ENCODE assay signal across 8 mouse cellular contexts in genomic region chr10:80100982-80101381, GRCm38 (mm10). TPM values are rescaled to one million over a fixed set of nuclear protein-coding genes. Genes with fewer than 3 reads are reported as not detected.
A peak's percentile ranks its signal among the peaks of the same experiment; 100 is the strongest.
DNase-seq lines count a peak whose midpoint lies in the region; ATAC-seq and TF ChIP-seq lines count a peak whose summit lies in the region.

No protein-coding gene starts in this region.

- 72% methylated on average over 11 of the region's 11 CpGs for WGBS in midbrain, embryonic 10.5 days
- WGBS in midbrain, embryonic 11.5 days = 69% methylated on average over 11 of the region's 11 CpGs
- WGBS in kidney, embryonic 14.5 days = 30% methylated on average over 11 of the region's 11 CpGs

- no peak overlapping the region for H3K9ac ChIP-seq in midbrain, embryonic 11.5 days (ENCODE audit: low read length)
- no peak overlapping the region for H3K9ac ChIP-seq in kidney, embryonic 14.5 days (ENCODE audit: low read depth, low read length)

- H3K4me2 ChIP-seq in midbrain, embryonic 11.5 days = no peak overlapping the region
- H3K4me2 ChIP-seq in kidney, embryonic 14.5 days (replicated peaks; ENCODE audit: low read depth, low read length) = peak overlapping the region; percentile 92

- ATAC-seq in midbrain, embryonic 11.5 days (ENCODE audit: low FRiP score) = no peak
- ATAC-seq in kidney, embryonic 14.5 days (ENCODE audit: low FRiP score, low TSS enrichment) = peak; percentile 14; the same call in 1 of the 2 replicates
- no peak for ATAC-seq in monocyte, adult 5-6 weeks (replicated peaks; ENCODE audit: insufficient number of reproducible peaks, low FRiP score, low TSS enrichment, poor library complexity, severe bottlenecking)

- TF ChIP-seq POLR2A in embryonic fibroblast, embryonic 13.5 days (IDR thresholded peaks at IDR 0.05; ENCODE audit: low read depth, low read length) = no peak; the same call in 1 of the 2 replicates

- peaks cover 57% of the 10 kb centered on the region for H3K4me1 ChIP-seq in midbrain, embryonic 10.5 days
- H3K4me1 ChIP-seq in midbrain, embryonic 11.5 days (ENCODE audit: control insufficient read depth, insufficient read depth, low read length) = peaks cover 11% of the 10 kb centered on the region; the same call in 1 of the 2 replicates
- peaks cover 17% of the 10 kb centered on the region for H3K4me1 ChIP-seq in embryonic fibroblast, embryonic 13.5 days (ENCODE audit: control insufficient read depth, insufficient read depth, low read length)
- peaks cover 31% of the 10 kb centered on the region for H3K4me1 ChIP-seq in kidney, embryonic 14.5 days (ENCODE audit: control insufficient read depth, insufficient read depth, low read length)

- no peak overlapping the region for H3K27ac ChIP-seq in midbrain, embryonic 10.5 days (replicated peaks)
- H3K27ac ChIP-seq in midbrain, embryonic 11.5 days (ENCODE audit: low read depth, low read length) = no peak overlapping the region
- H3K27ac ChIP-seq in embryonic fibroblast, embryonic 13.5 days (ENCODE audit: insufficient read depth, low read length) = peak overlapping the region; percentile 57
- H3K27ac ChIP-seq in kidney, embryonic 14.5 days (ENCODE audit: low read depth, low read length) = no peak overlapping the region

- no peak for TF ChIP-seq CTCF in embryonic fibroblast, embryonic 13.5 days (IDR thresholded peaks at IDR 0.05; ENCODE audit: borderline replicate concordance, insufficient read depth, low read length)

- no peaks in the 10 kb centered on the region for H3K9me3 ChIP-seq in midbrain, embryonic 10.5 days (replicated peaks)
- H3K9me3 ChIP-seq in midbrain, embryonic 11.5 days (ENCODE audit: control insufficient read depth, low read length) = no peaks in the 10 kb centered on the region
- no peaks in the 10 kb centered on the region for H3K9me3 ChIP-seq in kidney, embryonic 14.5 days (ENCODE audit: control insufficient read depth, low read length)

- H3K4me3 ChIP-seq in midbrain, embryonic 10.5 days = peak overlapping the region; percentile 97
- no peak overlapping the region for H3K4me3 ChIP-seq in midbrain, embryonic 11.5 days (ENCODE audit: low read depth, low read length)
- peak overlapping the region; percentile 83 for H3K4me3 ChIP-seq in embryonic fibroblast, embryonic 13.5 days (ENCODE audit: insufficient read depth, low read length)
- peak overlapping the region; percentile 95; the same call in 1 of the 2 replicates for H3K4me3 ChIP-seq in kidney, embryonic 14.5 days (ENCODE audit: low read length)

- no peaks in the 10 kb centered on the region for H3K27me3 ChIP-seq in midbrain, embryonic 10.5 days (ENCODE audit: low read depth, poor library complexity, severe bottlenecking)
- no peaks in the 10 kb centered on the region for H3K27me3 ChIP-seq in midbrain, embryonic 11.5 days (ENCODE audit: control insufficient read depth, insufficient read depth, low read length)
- no peaks in the 10 kb centered on the region for H3K27me3 ChIP-seq in kidney, embryonic 14.5 days (ENCODE audit: control insufficient read depth, insufficient read depth, low read length)

- no peaks in the 10 kb centered on the region for H3K36me3 ChIP-seq in midbrain, embryonic 10.5 days
- H3K36me3 ChIP-seq in midbrain, embryonic 11.5 days (ENCODE audit: control insufficient read depth, insufficient read depth, low read length) = no peaks in the 10 kb centered on the region
- H3K36me3 ChIP-seq in kidney, embryonic 14.5 days (ENCODE audit: control insufficient read depth, insufficient read depth, low read length) = no peaks in the 10 kb centered on the region

- no peak for DNase-seq in midbrain, embryonic 10.5 days (ENCODE audit: low spot score)
- DNase-seq in midbrain, embryonic 11.5 days (ENCODE audit: low spot score, missing footprints) = no peak
- peak; percentile 61 for DNase-seq in lung, postnatal 14 days
- no peak for DNase-seq in thymus, postnatal 25 days
- DNase-seq in ovary, postnatal 10 days (ENCODE audit: low spot score) = no peak

RNA-seq across cellular contexts. Expression of gene Sbno2, which starts 4.4 kb away (rescaled TPM):
- 15.0 and 15.2 TPM in 2 replicates for polyA plus RNA-seq in midbrain, embryonic 10.5 days (2016; fragmentation: Nextera tagmentation; extraction: Ambion mirVana)
- polyA plus RNA-seq in midbrain, embryonic 11.5 days (2014; fragmentation: Nextera tagmentation; extraction: Ambion mirVana) = 7.0 and 7.3 TPM in 2 replicates
- 50.7 and 53.5 TPM in 2 replicates for polyA plus RNA-seq in embryonic fibroblast, embryonic 13.5 days (2011; ENCODE audit: insufficient read length, low read depth, missing spikeins)
- 10.6 and 14.8 TPM in 2 replicates for polyA plus RNA-seq in kidney, embryonic 14.5 days (2014; fragmentation: Nextera tagmentation; extraction: Ambion mirVana)
- total RNA-seq in monocyte, adult 5-6 weeks (2017) = 50.6 to 75.0 TPM (median 51.9 TPM) in 3 replicates

RNA-seq across cellular contexts. Expression of gene Stk11, which starts 14.6 kb away (rescaled TPM):
- 18.0 and 19.7 TPM in 2 replicates for polyA plus RNA-seq in midbrain, embryonic 10.5 days (2016; fragmentation: Nextera tagmentation; extraction: Ambion mirVana)
- polyA plus RNA-seq in midbrain, embryonic 11.5 days (2014; fragmentation: Nextera tagmentation; extraction: Ambion mirVana) = 18.5 and 23.1 TPM in 2 replicates
- polyA plus RNA-seq in embryonic fibroblast, embryonic 13.5 days (2011; ENCODE audit: insufficient read length, low read depth, missing spikeins) = 80.8 and 91.7 TPM in 2 replicates
- 26.6 and 42.0 TPM in 2 replicates for polyA plus RNA-seq in kidney, embryonic 14.5 days (2014; fragmentation: Nextera tagmentation; extraction: Ambion mirVana)
- total RNA-seq in monocyte, adult 5-6 weeks (2017) = 155 to 177 TPM (median 155 TPM) in 3 replicates

RNA-seq across cellular contexts. Expression of gene Atp5d, which starts 37.5 kb away (rescaled TPM):
- polyA plus RNA-seq in midbrain, embryonic 10.5 days (2016; fragmentation: Nextera tagmentation; extraction: Ambion mirVana) = 463 and 481 TPM in 2 replicates
- polyA plus RNA-seq in midbrain, embryonic 11.5 days (2014; fragmentation: Nextera tagmentation; extraction: Ambion mirVana) = 329 and 355 TPM in 2 replicates
- polyA plus RNA-seq in embryonic fibroblast, embryonic 13.5 days (2011; ENCODE audit: insufficient read length, low read depth, missing spikeins) = 202 and 250 TPM in 2 replicates
- 519 and 582 TPM in 2 replicates for polyA plus RNA-seq in kidney, embryonic 14.5 days (2014; fragmentation: Nextera tagmentation; extraction: Ambion mirVana)
- 26.1 to 49.8 TPM (median 29.5 TPM) in 3 replicates for total RNA-seq in monocyte, adult 5-6 weeks (2017)

RNA-seq across cellular contexts. Expression of gene Cbarp, which starts 39.7 kb away (rescaled TPM):
- polyA plus RNA-seq in midbrain, embryonic 10.5 days (2016; fragmentation: Nextera tagmentation; extraction: Ambion mirVana) = 7.8 and 9.3 TPM in 2 replicates
- polyA plus RNA-seq in midbrain, embryonic 11.5 days (2014; fragmentation: Nextera tagmentation; extraction: Ambion mirVana) = 11.1 and 11.8 TPM in 2 replicates
- 24.1 and 28.4 TPM in 2 replicates for polyA plus RNA-seq in embryonic fibroblast, embryonic 13.5 days (2011; ENCODE audit: insufficient read length, low read depth, missing spikeins)
- 8.1 and 8.4 TPM in 2 replicates for polyA plus RNA-seq in kidney, embryonic 14.5 days (2014; fragmentation: Nextera tagmentation; extraction: Ambion mirVana)
- 0.29 to 5.8 TPM (median 4.1 TPM) in 3 replicates for total RNA-seq in monocyte, adult 5-6 weeks (2017)

RNA-seq across cellular contexts. Expression of gene Midn, which starts 47.1 kb away (rescaled TPM):
- polyA plus RNA-seq in midbrain, embryonic 10.5 days (2016; fragmentation: Nextera tagmentation; extraction: Ambion mirVana) = 17.8 and 19.7 TPM in 2 replicates
- 66.0 and 71.3 TPM in 2 replicates for polyA plus RNA-seq in midbrain, embryonic 11.5 days (2014; fragmentation: Nextera tagmentation; extraction: Ambion mirVana)
- 101 TPM in 2 replicates for polyA plus RNA-seq in embryonic fibroblast, embryonic 13.5 days (2011; ENCODE audit: insufficient read length, low read depth, missing spikeins)
- 42.3 and 46.2 TPM in 2 replicates for polyA plus RNA-seq in kidney, embryonic 14.5 days (2014; fragmentation: Nextera tagmentation; extraction: Ambion mirVana)
- total RNA-seq in monocyte, adult 5-6 weeks (2017) = 27.3 to 65.5 TPM (median 29.9 TPM) in 3 replicates
